Mouse (Mus musculus) cerebellum, adult 11 months (tissue): ENCODE results near the gene Gm20521.

Experiments used
- DNase-seq: peaks from one replicate; pipeline ENCODE4 v3.0.0; 2022

Gene Gm20521

DNA sequence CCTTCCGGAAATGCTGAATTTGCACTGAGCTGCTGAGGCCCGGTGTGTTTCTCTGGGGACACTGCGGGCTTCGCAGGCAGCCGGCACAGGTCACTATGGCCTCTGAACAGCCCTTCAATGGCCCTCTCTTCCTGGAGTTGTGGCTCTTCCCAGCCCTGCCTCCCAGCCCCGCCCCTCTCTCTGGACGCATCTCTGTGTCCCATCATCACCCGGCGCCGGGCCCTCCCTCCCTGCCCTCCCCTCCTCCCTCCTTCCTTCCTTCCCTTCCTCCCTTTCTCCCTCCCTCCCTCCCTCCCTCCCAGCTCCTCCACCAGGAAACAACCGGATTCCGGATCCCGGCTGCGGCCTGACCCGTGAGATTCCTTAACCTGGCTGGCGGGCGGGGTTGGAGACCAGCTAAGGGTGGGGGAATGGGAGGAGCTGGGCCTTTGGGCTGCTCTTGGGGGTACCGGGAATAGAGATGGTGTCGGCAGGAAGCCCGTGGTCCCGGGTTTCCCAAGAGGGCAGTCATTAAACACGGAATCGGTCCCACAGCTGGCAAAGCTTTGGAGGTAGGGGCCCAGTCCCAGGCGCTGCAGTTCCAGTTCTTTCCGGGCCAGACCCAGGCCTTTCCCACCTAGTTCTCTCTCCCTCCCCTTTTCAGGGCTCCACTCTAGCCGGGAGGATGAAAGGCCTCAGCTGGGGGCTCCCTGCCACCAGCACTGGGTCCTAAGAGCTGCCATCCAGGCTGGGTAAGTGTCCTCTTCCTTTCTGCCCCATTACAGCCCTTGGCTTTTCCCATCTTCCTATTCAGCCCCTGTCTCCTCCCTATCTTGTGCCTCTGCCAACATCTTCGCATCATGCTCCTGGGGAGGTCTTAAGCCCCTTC lies at the start of gene Gm20521, which contains the start of gene Bcl2l2:
Gm20521 (plus strand) TSS at position 288 of the 868 bp plus-strand sequence.
Bcl2l2 (plus strand) TSS at position 224 of the 868 bp plus-strand sequence.
- DNase-seq, result peak; percentile 79

DNA sequence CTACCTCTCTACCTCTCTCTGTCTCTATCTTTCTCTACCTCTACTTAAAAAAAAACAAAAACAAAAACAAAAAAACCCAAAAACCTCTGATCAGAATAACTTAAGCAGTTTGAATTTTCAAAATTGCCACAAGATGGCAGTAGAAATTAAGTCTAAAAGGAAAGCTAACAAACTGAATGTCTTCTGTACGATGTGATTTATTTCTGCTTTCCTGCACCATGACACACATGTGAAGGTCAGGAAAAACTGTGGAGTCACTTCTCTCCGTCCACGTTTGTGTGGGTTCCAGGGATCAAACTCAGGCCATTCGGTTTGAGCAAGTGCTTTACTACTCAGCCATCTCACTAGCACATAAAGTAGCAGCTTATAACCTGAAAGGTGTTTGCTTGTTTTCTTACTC lies 39.8 kb upstream of the Gm20521 start:
- DNase-seq, result no peak

- DNase-seq, result no peak
Observed at GRCm38 (mm10) chr14:54855726-54856125, 27.5 kb upstream of the Gm20521 start.

GRCm38 (mm10) chr14:54856703-54857102 lies 26.5 kb upstream of the Gm20521 start:
- no peak for DNase-seq

DNA sequence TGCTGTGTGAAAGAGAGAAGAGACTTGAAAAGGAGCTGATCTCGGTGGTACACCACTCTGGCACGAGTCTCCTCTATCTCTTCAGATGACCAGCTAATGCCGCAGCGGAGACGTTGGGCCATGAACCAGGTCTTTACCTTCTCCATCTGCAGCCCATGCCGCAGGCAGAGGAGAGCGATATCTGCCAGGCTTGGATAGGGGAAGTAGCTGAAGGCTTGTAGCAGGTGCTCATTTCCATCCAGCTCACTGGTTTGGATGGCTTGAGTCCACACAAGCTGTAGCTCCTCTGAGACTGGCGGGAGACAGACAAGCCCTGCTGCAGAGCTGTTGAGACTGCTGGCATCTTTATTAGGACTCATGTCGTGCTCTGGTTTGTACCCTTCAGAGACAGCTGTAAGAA lies 25.4 kb upstream of the Gm20521 start:
- peak; percentile 61 for DNase-seq

- peak; percentile 62 for DNase-seq
Observed at GRCm38 (mm10) chr14:54860511-54860910, 22.7 kb upstream of the Gm20521 start.

DNA sequence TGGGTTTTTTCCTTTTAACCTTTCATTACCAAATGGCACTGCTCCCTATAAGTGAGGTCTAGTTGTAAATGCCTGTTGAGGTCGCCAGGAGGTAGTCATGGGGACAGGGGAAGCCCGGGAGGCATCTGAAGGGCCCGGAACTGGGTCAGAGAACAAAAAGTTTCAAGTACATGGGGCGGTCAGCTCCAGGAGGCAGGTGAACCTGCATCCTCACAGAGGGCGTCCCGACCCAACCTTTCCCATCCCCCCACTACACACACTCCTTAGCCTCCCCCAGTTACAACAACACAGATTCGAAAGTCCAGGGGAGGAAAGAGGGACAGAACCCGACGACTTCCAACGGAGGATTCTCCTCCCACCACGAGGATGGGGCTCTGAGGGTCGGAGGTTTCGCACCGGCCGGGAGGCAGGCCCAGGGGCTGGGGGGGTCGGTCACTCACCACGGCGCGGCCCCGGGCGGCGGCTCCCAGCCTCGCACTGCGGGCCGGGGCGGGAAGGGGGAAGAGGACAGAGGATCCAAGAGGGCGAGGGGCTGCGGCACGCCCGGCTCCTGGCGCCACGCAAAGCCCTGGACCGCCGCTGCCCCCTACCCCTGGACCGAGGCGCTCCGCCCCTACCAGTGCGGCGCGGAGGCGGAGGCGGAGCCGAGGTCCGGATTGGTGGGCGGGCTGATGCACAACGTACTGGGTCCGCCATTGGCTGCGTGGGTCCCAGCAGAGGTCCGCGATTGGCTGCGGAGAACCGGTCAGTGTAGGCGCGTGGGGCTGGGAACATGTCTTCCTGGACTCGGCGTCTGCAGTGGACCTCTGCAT lies 19.5 kb upstream of the Gm20521 start:
- peak; percentile 89 for DNase-seq

DNA sequence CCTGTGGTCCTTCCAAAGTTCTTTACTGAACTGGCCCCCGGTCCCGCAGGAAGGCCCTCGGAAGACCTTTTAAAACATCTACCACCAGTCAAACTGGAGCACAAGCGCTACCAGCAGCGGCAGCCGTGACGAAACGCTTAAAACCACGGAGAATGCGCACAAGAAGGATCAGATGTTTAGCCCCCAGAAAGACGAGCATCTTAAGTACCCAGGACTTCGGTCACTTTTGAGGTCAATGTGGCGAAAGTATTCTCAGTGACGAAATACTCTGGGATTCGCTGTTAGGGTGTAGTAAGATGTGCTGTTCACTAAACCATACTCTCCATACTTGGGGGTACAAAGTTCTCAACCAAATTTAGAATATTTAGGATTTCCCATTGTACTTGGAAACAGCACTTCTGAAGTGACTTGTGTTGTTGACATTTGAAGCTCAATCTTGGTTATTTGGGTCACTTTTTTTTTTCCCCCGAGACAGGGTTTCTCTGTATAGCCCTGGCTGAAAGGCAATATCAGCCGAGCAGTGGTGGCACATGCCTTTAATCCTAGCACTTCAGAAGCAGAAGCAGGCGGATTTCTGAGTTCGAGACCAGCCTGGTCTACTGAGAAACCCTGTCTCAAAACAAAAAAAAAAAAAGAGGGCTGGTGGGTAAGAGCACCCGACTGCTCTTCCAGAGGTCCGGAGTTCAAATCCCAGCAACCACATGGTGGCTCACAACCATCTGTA lies 18.8 kb upstream of the Gm20521 start:
- DNase-seq, result no peak

DNA sequence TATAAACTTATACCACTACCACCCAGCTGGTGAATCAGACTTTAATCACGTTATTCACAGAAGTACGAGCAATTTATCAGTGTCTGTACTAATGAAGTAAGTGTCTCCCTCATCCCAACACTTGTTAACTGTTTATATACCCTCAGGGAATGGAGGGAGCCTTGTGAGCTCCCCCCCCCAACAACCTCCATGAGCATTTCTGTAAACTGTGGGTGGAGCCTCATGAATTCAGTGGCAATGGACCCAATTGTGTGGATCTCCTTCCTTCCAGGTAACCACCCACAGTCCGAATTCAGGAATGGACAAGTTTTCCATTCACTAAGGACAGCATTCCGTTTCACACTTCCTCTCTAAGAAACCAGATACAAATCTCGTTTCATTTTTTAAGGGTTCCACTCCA lies 17.6 kb upstream of the Gm20521 start:
- no peak for DNase-seq

DNA sequence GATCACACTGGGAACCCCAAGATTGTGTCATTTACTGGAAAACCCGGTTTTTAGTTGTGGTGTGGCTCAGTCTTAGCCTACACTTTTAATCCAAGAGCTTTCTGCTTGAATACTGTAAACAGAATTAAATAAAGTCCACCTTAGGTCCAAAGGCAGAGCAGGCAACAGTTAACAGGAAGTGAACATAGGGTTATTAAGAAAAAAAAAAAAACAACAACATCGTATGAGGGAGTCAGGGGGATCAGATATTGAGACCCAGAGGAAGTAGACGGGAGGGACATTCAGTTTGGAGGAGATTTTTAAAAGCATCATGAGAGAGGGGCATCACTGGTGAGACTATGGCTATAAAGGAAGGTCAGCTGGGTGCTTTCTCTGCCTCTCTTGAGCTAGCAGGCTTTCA lies 17.0 kb upstream of the Gm20521 start:
- no peak for DNase-seq

DNA sequence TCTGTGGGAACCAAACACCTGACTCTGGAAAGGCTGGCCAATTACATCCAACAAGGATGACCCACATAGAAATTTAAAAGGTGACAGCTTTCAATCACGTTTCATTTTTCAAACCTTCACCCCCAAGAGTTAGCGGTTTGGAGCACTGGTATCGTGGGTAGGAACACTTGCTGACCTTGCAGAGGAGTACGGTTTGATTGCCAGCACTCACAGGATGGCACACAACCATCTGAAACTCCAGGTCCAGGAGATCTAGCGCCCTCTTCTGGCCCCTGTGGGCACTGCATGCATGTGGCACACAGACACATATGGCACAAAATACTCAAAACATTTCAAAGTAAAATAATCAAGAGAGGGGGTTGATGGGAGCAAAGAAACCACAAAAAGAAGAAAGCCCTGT lies 16.3 kb upstream of the Gm20521 start:
- no peak for DNase-seq

GRCm38 (mm10) chr14:54868026-54868425 lies 15.2 kb upstream of the Gm20521 start:
- DNase-seq, result no peak

GRCm38 (mm10) chr14:54870861-54871260 lies 12.4 kb upstream of the Gm20521 start, which contains the start of gene Homez:
TSS of gene Homez (minus strand) at chr14:54870961.
- DNase-seq, result no peak

GRCm38 (mm10) chr14:54874165-54874564 lies 9.1 kb upstream of the Gm20521 start:
- DNase-seq, result no peak

GRCm38 (mm10) chr14:54875844-54876538 lies 7.2 kb upstream of the Gm20521 start:
- DNase-seq, result no peak

GRCm38 (mm10) chr14:54876539-54877047 lies 6.6 kb upstream of the Gm20521 start:
- peak; percentile 93 for DNase-seq

GRCm38 (mm10) chr14:54877048-54877715 lies 6.1 kb upstream of the Gm20521 start, which contains the start of gene Ppp1r3e:
TSS of gene Ppp1r3e (minus strand) at chr14:54877550.
- DNase-seq, result peak; percentile 73

DNA sequence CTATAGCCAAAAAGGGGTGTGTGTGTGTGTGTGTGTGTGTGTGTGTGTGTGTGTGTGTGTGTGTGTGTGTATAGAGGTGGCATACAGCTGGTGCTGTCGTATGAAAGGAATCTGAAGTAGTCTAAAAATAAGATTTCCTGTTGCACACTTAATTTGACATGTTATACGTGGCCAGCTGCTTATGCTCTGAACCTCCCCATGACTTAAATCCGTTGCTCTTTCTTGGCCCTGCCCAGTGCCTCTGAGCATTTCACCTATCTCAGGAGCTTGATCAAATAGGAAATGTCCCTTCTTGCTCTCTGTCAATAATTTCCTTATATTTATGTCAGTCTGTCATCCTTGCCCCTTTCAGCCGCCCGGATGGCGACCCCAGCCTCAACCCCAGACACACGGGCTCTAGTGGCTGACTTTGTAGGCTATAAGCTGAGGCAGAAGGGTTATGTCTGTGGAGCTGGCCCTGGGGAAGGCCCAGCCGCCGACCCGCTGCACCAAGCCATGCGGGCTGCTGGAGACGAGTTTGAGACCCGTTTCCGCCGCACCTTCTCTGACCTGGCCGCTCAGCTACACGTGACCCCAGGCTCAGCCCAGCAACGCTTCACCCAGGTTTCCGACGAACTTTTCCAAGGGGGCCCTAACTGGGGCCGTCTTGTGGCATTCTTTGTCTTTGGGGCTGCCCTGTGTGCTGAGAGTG lies 926 bp downstream of the Gm20521 start:
- DNase-seq, result no peak

- DNase-seq, result no peak
Observed at GRCm38 (mm10) chr14:54885309-54885708, 2.1 kb downstream of the Gm20521 start.

GRCm38 (mm10) chr14:54892200-54892599 lies 9.0 kb downstream of the Gm20521 start, which contains the start of gene Pabpn1:
TSS of gene Pabpn1 (plus strand) at chr14:54892500.
- DNase-seq, result no peak
